Mouse (Mus musculus) thymus, adult 2 months (tissue): ENCODE measurements around the gene Spag16.

Source experiments
- CTCF ChIP-seq: fragments of 200-500 bp; IDR thresholded peaks from 2 replicates; pipeline ENCODE4 v1.5.1; 2012; ENCODE audit warnings: mild to moderate bottlenecking, control low read depth, low read length, moderate library complexity, borderline replicate concordance; ENCODE audit not compliant: control insufficient read depth, poor library complexity, insufficient read depth; ENCODE audit errors: extremely low read depth
- POLR2A ChIP-seq: fragments of 200-500 bp; IDR thresholded peaks from 2 replicates; pipeline ENCODE4 v1.6.1; 2012; ENCODE audit warnings: mild to moderate bottlenecking, low read length, control low read depth, moderate library complexity; ENCODE audit not compliant: control insufficient read depth, poor library complexity, insufficient read depth; ENCODE audit errors: extremely low read depth

- TF ChIP-seq POLR2A (no peak), CTCF (no peak)
Measured at GRCm38 (mm10) chr1:69831002-69831401, 4.2 kb downstream of the Spag16 start.
